Mouse (Mus musculus) megakaryocyte, adult 5-6 weeks (primary cell): Measurements from ENCODE around the gene Ush2a. TPM values are rescaled to one million over a fixed set of nuclear protein-coding genes. Genes with fewer than 3 reads are reported as not detected.
A peak's percentile ranks its signal among the peaks of the same experiment; 100 is the strongest.

Experiments
- ATAC-seq: 2 replicates; pipeline ENCODE4 v1.8.0; 2016; ENCODE audit warnings: mild to moderate bottlenecking, inconsistent platforms; ENCODE audit not compliant: poor library complexity, severe bottlenecking
- total RNA-seq, 2 experiments: library from RNA; stranded (forward) in 1 of 2; stranded (reverse) in 1 of 2; fragments of 153-499, 151-499 nt in 1 of 2; fragments of 221-1000, 200-1000 nt in 1 of 2; gene quantifications; 2 replicates each; pipeline versions ENCODE4 v1.2.3 to v1.2.4; 2015 to 2017

The Ush2a gene
- total RNA-seq, 2 experiments from 2014 or later, result not detected

GRCm38 (mm10) chr1:188847242-188847641, 585.4 kb downstream of the Ush2a start:
- no peak for ATAC-seq

- ATAC-seq, result no peak
Observed at GRCm38 (mm10) chr1:188852776-188853175, 591.0 kb downstream of the Ush2a start.

GRCm38 (mm10) chr1:188854240-188854639, 592.4 kb downstream of the Ush2a start:
- no peak for ATAC-seq

- ATAC-seq, result no peak
Observed at GRCm38 (mm10) chr1:188855034-188855433, 593.2 kb downstream of the Ush2a start.

GRCm38 (mm10) chr1:188859718-188860117, 597.9 kb downstream of the Ush2a start:
- no peak for ATAC-seq

GRCm38 (mm10) chr1:188865881-188866280, 604.1 kb downstream of the Ush2a start:
- ATAC-seq, result no peak

GRCm38 (mm10) chr1:188866515-188866914, 604.7 kb downstream of the Ush2a start:
- ATAC-seq, result no peak

GRCm38 (mm10) chr1:188878531-188879055, 616.8 kb downstream of the Ush2a start:
- no peak for ATAC-seq

- no peak for ATAC-seq
Observed at GRCm38 (mm10) chr1:188896906-188897551, 635.2 kb downstream of the Ush2a start.

GRCm38 (mm10) chr1:188904091-188904490, 642.3 kb downstream of the Ush2a start:
- ATAC-seq, result no peak

- ATAC-seq, result no peak
Observed at GRCm38 (mm10) chr1:188906175-188906574, 644.4 kb downstream of the Ush2a start.

GRCm38 (mm10) chr1:188910656-188911055, 648.8 kb downstream of the Ush2a start:
- no peak for ATAC-seq

- no peak for ATAC-seq
Observed at GRCm38 (mm10) chr1:188919946-188920345, 658.1 kb downstream of the Ush2a start.

- no peak for ATAC-seq
Observed at GRCm38 (mm10) chr1:188937246-188937780, 675.5 kb downstream of the Ush2a start.

GRCm38 (mm10) chr1:188945326-188945725, 683.5 kb downstream of the Ush2a start:
- ATAC-seq, result no peak

- ATAC-seq, result no peak
Observed at GRCm38 (mm10) chr1:188946849-188947248, 685.0 kb downstream of the Ush2a start.

- no peak for ATAC-seq
Observed at GRCm38 (mm10) chr1:188947794-188948193, 686.0 kb downstream of the Ush2a start.

- ATAC-seq, result no peak
Observed at GRCm38 (mm10) chr1:188948276-188948675, 686.5 kb downstream of the Ush2a start.

- ATAC-seq, result no peak
Observed at GRCm38 (mm10) chr1:188951091-188951490, 689.3 kb downstream of the Ush2a start.

GRCm38 (mm10) chr1:188952501-188952900, 690.7 kb downstream of the Ush2a start:
- no peak for ATAC-seq

- ATAC-seq, result 0 out of 2 replicates have a peak, but pooled peaks have one; percentile 30
Observed at GRCm38 (mm10) chr1:188973078-188973477, 711.3 kb downstream of the Ush2a start.

- no peak for ATAC-seq
Observed at GRCm38 (mm10) chr1:188973926-188974325, 712.1 kb downstream of the Ush2a start.
